ENCODE assay signal across 25 mouse cellular contexts in genomic region chr12:87330213-87330612, GRCm38 (mm10). TPM values are rescaled to one million over a fixed set of nuclear protein-coding genes. Genes with fewer than 3 reads are reported as not detected.
A peak's percentile ranks its signal among the peaks of the same experiment; 100 is the strongest.
DNase-seq lines count a peak whose midpoint lies in the region; ATAC-seq and TF ChIP-seq lines count a peak whose summit lies in the region.
"Had no signal": no experiment of that assay in that cellular context is flagged by ENCODE, and none has a peak within 500 bp of the region (broad histone marks: within the 10 kb centered on the region; RNA-seq: fewer than 3 reads in every experiment).

No protein-coding gene starts in this region.

- H3K27ac ChIP-seq in bone marrow macrophage, adult 2 months (ENCODE audit: insufficient read depth, low read depth, low read length), result peak overlapping the region; percentile 64
- peak overlapping the region; percentile 81 for H3K27ac ChIP-seq in macrophage
- H3K27ac ChIP-seq in midbrain, embryonic 13.5 days, result no peak overlapping the region
- H3K27ac ChIP-seq: gastrocnemius, adult 2 months; heart, embryonic 10.5 days; hindbrain, embryonic 15.5 days; intestine, embryonic 15.5 days; limb, embryonic 15.5 days; midbrain, embryonic 15.5 days; neural tube, embryonic 12.5 days had no signal

- H3K4me1 ChIP-seq in bone marrow macrophage, adult 2 months (ENCODE audit: control insufficient read depth, insufficient read depth, low read length), result peaks cover 39% of the 10 kb centered on the region
- H3K4me1 ChIP-seq in midbrain, embryonic 13.5 days (replicated peaks), result peaks cover 21% of the 10 kb centered on the region
- H3K4me1 ChIP-seq: intestine, embryonic 15.5 days; limb, embryonic 15.5 days; neural tube, embryonic 12.5 days had no signal

- H3K79me2 ChIP-seq in macrophage (ENCODE audit: inconsistent target), result peaks cover 48% of the 10 kb centered on the region; the same call in 1 of the 2 replicates

- peak; percentile 5; the same call in 1 of the 2 replicates for ATAC-seq in frontal cortex, adult (ENCODE audit: low TSS enrichment)
- ATAC-seq in midbrain, embryonic 13.5 days, result no peak
- ATAC-seq: intestine, embryonic 15.5 days; midbrain, embryonic 15.5 days had no signal

- WGBS in macrophage (ENCODE audit: missing documents), result 0% methylated on average over 2 of the region's 2 CpGs
- 60% methylated on average over 2 of the region's 2 CpGs for WGBS in midbrain, embryonic 13.5 days

- no peak overlapping the region for H3K4me3 ChIP-seq in bone marrow macrophage, adult 2 months (ENCODE audit: insufficient read depth, low read length)
- H3K4me3 ChIP-seq in macrophage (ENCODE audit: inconsistent target), result no peak overlapping the region
- H3K4me3 ChIP-seq in midbrain, embryonic 13.5 days (replicated peaks), result no peak overlapping the region
- H3K4me3 ChIP-seq: gastrocnemius, adult 2 months; heart, embryonic 10.5 days; hindbrain, embryonic 15.5 days; intestine, embryonic 15.5 days; limb, embryonic 15.5 days; midbrain, embryonic 15.5 days; neural tube, embryonic 12.5 days had no signal

- no peak for TF ChIP-seq CTCF in bone marrow macrophage, adult 2 months (IDR thresholded peaks at IDR 0.05; ENCODE audit: low read depth, low read length)

- peaks cover 3% of the 10 kb centered on the region; the same call in 1 of the 2 replicates for H3K36me3 ChIP-seq in macrophage (ENCODE audit: inconsistent target)
- H3K36me3 ChIP-seq in midbrain, embryonic 13.5 days, result no peaks in the 10 kb centered on the region
- H3K36me3 ChIP-seq: hindbrain, embryonic 15.5 days; intestine, embryonic 15.5 days; midbrain, embryonic 15.5 days; neural tube, embryonic 12.5 days had no signal

- H3K9ac ChIP-seq in midbrain, embryonic 13.5 days (replicated peaks), result no peak overlapping the region
- H3K9ac ChIP-seq: hindbrain, embryonic 15.5 days; intestine, embryonic 15.5 days; limb, embryonic 15.5 days; midbrain, embryonic 15.5 days; neural tube, embryonic 12.5 days had no signal

- H3K27me3 ChIP-seq in midbrain, embryonic 13.5 days, result peaks cover 49% of the 10 kb centered on the region
- H3K27me3 ChIP-seq: hindbrain, embryonic 15.5 days; intestine, embryonic 15.5 days; limb, embryonic 15.5 days; midbrain, embryonic 15.5 days; neural tube, embryonic 12.5 days had no signal

- DNase-seq in frontal cortex, postnatal 14 days (ENCODE audit: low spot score in 2 of 2), result no peak
- DNase-seq in 416B (ENCODE audit: low read depth), result peak; percentile 73
- no peak for DNase-seq in lung, postnatal 25 days (ENCODE audit: low spot score)
- DNase-seq in kidney, postnatal 4 days, result no peak
- DNase-seq: adrenal gland, postnatal 14 days; cerebellum, adult 9-11 months; gastrocnemius, adult 2 months; layer of hippocampus, adult 9-11 months; left cerebral cortex, postnatal 4 days; lung, adult 18-20 months; lung, postnatal 10 days; right cerebral cortex, postnatal 25 days; spleen, adult 18-20 months; thymus, adult 2 months had no signal

- H3K4me2 ChIP-seq in midbrain, embryonic 13.5 days (replicated peaks), result no peak overlapping the region
- H3K4me2 ChIP-seq: hindbrain, embryonic 15.5 days; intestine, embryonic 15.5 days; limb, embryonic 15.5 days; midbrain, embryonic 15.5 days; neural tube, embryonic 12.5 days had no signal

- TF ChIP-seq POLR2A in bone marrow macrophage, adult 2 months (IDR thresholded peaks at IDR 0.05; ENCODE audit: borderline replicate concordance, low read depth, low read length), result no peak

- H3K9me3 ChIP-seq in midbrain, embryonic 13.5 days, result no peaks in the 10 kb centered on the region
- H3K9me3 ChIP-seq: heart, embryonic 10.5 days; hindbrain, embryonic 15.5 days; intestine, embryonic 15.5 days; limb, embryonic 15.5 days; midbrain, embryonic 15.5 days; neural tube, embryonic 12.5 days had no signal

RNA-seq across cellular contexts. Expression of gene Ism2, which starts 30.7 kb away (rescaled TPM):
- polyA plus RNA-seq in bone marrow macrophage, adult 2 months (2012; ENCODE audit: insufficient read depth, insufficient read length, missing spikeins), result not detected in 2 replicates
- under 1 TPM in 5 of 26 experiments, not detected in 21; 0.36 to 0.49 (median 0.45) TPM for total RNA-seq in macrophage (2018; cell fraction: chromatin; rRNA removed)
- total RNA-seq in macrophage (2018; cell fraction: cytosol; rRNA removed), result under 1 TPM in 19 of 26 experiments, not detected in 7; 0.05 to 0.27 (median 0.14) TPM
- 1 to 10 TPM in 1 of 26 experiments, under 1 TPM in 9, not detected in 16; 0.17 to 3.4 (median 0.53) TPM for total RNA-seq in macrophage (2018; cell fraction: nucleus; rRNA removed)
- polyA plus RNA-seq in macrophage (2018), result 0.19 TPM in 1 of 3 replicates, not detected in the others
- 0.79 and 0.93 TPM in 2 replicates for polyA plus RNA-seq in midbrain, embryonic 13.5 days (2015; fragmentation: Nextera tagmentation; extraction: Ambion mirVana)
- total RNA-seq: adrenal gland, postnatal 14 days; gastrocnemius, adult 2 months; megakaryocyte-erythroid progenitor cell, adult 5-6 weeks had no signal

RNA-seq across cellular contexts. Expression of gene Sptlc2, which starts 57.9 kb away (rescaled TPM):
- 134 and 139 TPM in 2 replicates for polyA plus RNA-seq in bone marrow macrophage, adult 2 months (2012; ENCODE audit: insufficient read depth, insufficient read length, missing spikeins)
- 1,000 to 10,000 TPM in 1 of 26 experiments, 100 to 1,000 TPM in 25; 152 to 1,061 (median 268) TPM for total RNA-seq in macrophage (2018; cell fraction: chromatin; rRNA removed)
- total RNA-seq in macrophage (2018; cell fraction: cytosol; rRNA removed), result 100 to 1,000 TPM in 23 of 26 experiments, 10 to 100 TPM in 3; 89.4 to 239 (median 117) TPM
- total RNA-seq in macrophage (2018; cell fraction: nucleus; rRNA removed), result 100 to 1,000 TPM; 137 to 891 (median 252) TPM
- polyA plus RNA-seq in macrophage (2018), result 96.4 to 117 TPM (median 96.5 TPM) in 3 replicates
- polyA plus RNA-seq in midbrain, embryonic 13.5 days (2015; fragmentation: Nextera tagmentation; extraction: Ambion mirVana), result 55.5 and 59.9 TPM in 2 replicates
